Mouse (Mus musculus) adrenal gland, adult (tissue): ENCODE data around the gene B430306N03Rik.
A peak's percentile ranks its signal among the peaks of the same experiment; 100 is the strongest.
"Not testable (repeated sequence)": the region's sequence is repeated elsewhere in the genome, so short reads cannot be mapped to it uniquely, and the experiment has no call there.

Experiments used
- DNase-seq, 2 experiments: peaks; one replicate each; pipeline ENCODE4 v3.0.0; 2022 to 2023; ENCODE audit warnings: low spot score in 1 of 2; ENCODE audit not compliant: inconsistent age in 2 of 2

B430306N03Rik gene

DNA sequence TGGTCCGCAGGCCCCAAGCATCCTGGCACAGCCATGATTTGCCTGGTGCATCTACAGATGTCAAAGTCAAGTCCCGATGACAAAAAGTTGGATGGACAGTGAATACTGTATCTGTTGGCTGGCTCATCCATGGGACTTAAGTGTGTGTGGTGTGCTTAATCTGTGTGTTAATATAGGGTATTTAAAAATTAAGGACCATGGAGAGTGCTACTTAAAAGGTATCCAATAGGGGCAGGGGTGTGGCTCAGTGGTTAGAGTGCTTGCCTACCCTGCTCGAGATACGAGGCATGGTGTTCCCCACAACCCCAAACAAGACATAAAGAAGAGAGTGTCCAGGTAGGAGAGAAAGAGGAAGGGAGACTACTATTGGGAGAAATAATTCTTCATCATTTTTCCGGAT is 14.1 kb upstream of the B430306N03Rik start:
- no peak for DNase-seq

DNA sequence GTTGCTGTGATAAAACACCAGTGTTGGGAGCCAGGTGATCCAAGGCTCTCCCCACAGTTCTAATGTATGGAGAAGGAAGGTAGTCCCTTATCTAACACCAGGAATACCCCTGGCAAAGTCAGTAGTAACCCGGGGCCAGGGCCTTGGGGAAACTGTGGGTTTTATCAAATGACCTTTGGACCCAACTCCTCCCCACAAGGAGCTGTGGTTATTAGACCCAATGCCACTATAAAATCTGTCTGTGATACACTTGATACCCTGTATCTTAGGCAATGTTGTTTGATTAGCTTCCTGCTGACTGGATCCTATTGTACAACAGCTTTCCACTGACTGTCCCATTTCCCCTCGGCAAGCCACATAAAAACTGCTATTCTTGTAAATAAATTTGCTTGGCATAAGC is 3.8 kb upstream of the B430306N03Rik start:
- no peak for DNase-seq

DNA sequence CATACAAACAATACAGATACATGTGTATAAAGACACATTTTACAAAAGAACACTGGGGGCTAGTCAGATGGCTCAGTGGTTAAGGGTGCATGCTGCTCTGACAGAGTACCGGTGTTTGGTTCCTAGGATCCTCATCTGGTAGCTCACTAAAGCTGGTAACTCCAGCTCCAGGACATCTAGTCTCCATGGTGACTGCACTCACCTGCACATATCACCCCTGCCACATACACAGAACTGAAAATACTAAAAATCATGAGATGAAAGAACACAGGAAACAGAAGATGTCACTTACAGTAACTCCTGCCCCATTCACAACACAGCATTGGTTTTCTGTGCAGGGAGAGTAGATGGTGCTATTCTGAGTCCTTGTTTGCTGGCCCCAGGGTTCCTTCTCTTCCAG is 2.7 kb downstream of the B430306N03Rik start:
- DNase-seq: no peak

DNA sequence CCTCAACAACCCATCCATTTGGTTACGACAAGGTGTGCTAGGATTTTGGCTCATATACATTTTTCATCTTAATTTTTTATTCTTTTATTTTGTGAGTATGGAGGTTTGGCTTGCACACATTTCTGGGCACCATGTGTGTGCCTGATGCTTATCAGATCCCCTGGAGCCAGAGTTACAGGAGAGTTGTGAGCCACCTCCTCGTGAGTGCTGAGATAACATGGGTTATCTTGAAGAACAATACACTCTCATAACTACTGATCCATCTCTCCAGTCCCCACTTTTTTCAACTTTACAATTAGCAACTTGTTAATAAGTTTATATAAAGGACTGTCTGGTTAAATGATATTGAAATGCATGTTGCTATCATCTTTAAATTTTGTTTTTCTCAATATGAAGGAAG is 5.3 kb downstream of the B430306N03Rik start:
- no peak for DNase-seq

DNA sequence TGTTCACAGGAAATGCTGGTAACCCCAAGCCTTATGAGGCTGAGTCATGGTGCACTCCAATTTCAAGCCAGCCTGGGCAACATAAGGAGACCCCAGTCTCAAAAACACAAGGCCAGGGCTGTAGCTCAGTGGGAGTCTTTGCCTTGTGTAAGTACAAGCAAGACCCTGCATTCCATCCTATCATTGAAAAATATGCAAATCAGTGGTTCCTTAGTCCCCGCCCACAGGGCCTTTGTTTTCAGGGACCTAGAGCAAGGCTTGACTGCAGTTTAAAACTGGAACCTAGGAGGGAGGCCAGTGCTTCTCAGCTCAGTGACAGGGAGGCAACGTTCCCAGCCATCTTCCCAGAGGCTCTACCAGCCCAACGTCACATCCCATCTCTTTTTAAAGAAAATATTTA is 7.3 kb downstream of the B430306N03Rik start:
- no peak for DNase-seq

DNA sequence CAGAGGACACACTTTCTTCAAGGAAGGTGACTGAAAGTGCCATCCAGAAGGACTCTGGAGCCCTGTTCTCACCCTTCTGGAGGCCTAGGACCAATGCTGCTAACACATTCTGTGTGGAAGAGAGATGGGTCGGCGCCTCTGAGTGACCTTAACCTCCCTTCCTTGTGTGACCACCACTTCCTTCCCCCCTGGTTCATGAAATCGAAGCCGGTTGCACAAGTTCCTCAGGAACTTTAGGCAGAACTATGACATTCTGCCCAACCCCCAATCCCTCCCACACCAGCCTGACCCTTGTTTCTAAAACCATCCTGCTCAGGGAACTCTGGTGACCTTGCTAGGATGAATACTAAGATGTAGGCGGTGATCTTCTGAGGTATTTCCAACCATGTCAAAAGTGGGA is 8.3 kb downstream of the B430306N03Rik start:
- no peak for DNase-seq

DNA sequence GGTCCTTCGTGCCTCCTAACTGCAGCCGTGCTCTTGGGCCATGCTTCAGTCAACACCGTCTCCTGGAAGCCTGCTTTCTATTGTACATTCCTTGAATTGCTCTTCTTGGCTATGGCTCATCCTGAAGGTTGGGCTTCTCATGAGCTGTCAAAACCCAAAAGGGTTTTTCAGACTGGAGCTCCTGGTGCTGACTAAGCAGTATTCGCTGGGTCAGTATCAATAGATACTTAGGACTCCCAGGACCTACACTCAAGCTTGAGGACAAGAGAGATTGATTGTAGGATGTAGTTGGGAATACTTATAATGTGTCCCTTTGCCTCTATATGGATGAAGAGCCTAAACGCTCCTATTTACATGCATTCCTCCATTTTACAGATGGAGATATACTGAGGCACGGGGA is 9.2 kb downstream of the B430306N03Rik start:
- no peak for DNase-seq

DNA sequence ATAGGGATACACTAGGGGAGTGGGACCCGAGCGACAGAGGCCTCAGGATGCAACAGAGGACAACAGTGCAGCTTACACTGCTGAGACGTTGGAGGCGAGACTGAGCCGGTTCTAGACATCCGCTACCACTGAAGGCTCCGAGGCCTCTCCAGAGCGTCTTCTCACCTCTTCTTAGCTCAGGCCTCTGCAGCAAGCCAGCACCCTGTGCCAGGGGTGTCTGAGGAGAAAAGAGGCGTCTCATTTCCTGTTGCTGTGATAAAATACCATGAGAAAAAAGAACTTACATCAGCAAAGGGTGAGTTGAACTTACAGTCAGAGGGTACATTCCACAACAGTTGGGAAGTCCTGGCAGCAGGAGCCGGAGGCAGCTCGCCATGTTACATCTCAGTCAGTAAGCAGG is 9.7 kb downstream of the B430306N03Rik start:
- no peak for DNase-seq

DNA sequence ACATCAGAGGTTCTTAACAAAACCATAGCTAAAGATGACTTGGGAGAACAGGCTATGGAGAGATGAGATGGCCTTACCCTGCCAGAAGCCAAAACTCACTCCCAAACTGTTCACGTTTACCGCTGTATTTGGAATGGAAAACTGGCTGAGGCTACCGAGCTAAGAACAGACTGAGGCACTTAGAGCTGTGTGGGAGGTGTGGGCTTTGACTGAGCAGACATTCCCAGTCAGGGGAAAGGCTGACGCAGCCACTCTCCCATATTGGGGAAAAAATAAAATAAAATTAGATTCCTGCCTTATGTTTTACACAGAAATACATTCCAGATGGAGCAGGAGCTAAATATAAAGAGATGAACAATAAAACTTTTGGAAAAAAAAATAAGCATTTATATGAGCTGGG is 10.7 kb downstream of the B430306N03Rik start:
- DNase-seq: no peak

DNA sequence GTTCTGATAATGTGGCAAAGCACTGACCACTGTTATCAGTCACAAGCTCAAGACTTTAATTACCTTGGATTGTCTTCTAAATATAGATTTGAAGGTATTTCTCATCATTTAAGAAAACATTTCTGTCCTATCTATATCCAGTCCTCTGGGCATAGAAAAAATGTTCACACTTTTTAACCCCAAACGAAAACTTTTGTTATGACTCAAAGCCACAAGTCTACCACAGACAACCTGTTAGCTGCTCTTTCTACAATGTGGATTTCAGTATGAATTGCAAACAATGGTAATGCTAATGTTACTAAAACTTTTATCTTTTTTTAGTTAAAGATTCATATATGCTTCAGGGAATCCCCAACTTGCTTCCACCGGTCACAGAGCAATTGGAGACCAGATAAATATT is 16.6 kb downstream of the B430306N03Rik start:
- DNase-seq: no peak

DNA sequence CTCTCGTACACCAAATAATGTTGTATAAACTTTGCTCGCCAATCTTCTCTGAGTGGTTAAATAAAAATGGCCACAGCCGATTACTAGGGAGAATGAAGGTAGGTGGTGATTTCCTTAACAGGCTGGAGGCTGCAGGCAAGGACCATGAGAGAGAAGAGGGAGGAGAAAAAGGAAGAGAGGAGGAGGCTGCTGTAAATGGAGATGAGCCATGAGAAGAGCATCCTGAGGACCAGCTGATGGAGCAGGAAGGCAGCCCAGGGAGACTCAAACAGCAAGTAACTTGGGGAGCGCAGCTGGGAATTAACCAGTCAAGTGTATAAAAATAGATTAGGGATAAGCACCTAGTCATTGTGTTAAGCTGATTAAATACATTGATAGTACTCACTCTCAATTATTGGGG is 18.2 kb downstream of the B430306N03Rik start:
- no peak for DNase-seq

DNA sequence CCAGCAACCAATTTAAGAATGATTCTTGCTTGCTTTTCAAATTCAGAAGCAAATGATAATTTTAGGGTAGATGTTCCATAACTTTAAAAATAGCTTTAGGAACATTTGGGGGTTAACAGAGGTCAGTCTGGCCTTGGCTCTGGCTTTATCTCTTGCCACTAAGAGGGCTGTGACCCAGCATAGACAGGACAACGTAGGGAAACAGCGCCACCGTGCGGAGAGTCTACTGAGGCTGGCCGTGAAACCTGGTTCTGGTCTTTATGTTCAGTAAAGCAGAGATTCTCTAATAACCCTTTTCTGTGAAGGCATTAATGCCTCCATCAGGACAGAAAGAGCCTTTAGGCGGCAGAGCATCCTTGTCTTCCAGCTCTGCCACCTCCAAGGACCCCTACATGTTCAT is 20.9 kb downstream of the B430306N03Rik start:
- peak; percentile 78 to 93 for DNase-seq

DNA sequence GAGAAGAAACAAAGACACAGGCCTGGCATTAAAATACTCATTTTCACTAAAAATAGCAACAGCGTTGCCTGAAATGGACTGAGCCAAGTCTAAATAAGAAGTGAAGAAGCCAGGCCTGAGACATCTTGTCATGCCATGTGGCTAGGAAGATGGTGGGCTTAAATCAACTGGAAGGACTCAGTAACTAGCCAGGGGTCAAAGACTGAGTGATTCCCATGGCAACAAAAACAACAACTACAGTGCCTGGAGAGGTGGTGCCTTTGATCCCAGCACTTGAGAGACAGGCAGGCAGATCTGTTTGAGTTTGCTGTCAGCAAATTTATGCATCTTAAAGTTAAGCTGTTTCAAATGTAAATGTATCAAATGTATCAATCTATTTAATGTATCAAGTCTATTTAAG is 24.3 kb downstream of the B430306N03Rik start:
- DNase-seq: no peak

DNA sequence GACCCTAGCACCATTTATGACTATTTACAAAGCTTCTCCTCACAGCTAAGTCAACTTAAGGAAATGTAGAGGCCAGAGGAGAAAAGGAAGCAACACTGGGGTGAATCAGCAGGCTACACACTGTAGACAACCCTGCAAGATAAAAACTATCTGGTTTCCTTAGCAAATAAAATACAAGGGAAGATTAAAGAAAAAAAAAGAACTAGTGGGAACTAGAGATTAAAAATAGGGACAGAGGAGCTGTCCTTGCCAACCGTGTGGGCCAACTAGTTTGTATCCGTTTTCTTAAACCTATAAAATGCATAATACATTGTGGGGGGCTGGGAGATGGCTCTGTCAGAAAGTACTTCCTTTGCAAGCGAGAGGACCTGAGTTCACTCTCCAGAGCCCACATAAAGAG is 26.0 kb downstream of the B430306N03Rik start:
- no peak for DNase-seq

DNA sequence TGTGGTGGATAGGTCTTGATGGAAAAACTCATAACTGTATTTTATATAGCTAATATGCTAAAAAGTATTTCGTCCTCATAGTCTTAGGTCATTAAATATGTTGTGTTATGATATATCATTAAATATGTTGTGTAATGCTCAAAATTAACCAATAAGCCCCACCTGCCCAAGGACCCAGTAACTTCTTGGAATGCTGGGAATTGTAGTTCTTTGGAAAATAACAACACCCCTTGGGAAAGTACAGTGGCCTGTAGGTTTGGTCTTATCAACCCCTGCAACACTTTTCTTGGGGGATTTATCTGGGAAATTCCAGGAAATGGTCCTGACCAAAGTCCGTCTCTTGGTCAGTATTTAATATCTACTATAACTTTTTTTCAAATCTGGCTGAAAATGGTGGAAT is 27.1 kb downstream of the B430306N03Rik start:
- no peak for DNase-seq

DNA sequence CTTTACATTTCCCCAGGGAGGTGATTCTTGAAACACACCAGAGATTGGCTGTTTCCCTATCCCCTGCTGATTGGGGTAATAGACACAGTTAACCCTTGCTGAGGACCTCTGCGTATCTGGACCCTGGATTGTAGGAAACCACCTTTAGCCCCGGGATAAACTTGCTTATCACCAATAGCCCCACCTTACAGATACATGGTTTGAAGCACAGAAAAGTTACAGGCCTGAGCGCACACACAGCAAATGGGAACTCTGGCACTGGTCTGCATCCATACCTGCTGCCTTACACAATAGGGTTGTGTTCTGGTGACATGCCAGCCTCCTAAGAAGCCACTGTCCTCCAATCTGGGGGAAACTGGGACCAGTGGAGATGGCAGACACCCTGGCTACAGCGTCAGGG is 29.9 kb downstream of the B430306N03Rik start:
- DNase-seq: no peak

DNA sequence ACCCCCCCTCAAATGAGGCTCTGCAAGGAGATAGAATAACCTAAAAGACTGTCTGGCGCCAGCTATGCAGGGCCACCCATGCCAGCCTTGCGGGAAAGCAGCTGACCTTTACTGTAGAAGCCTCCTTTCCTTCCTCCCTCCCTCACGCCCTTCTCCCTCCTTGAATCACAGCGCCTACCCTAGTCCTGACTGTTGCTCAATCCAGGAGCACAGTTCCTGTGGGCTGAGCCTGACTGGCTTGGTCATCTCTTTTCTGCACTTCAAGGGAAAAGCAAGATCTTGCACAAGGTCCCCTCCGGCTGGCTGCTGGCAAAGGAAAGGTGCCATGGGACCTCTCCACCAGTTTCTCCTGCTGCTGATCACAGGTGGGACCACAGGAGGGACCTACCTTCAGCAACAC is 30.3 kb downstream of the B430306N03Rik start, which contains the start of gene Trem2:
TSS of gene Trem2 (plus strand) at position 171 of the 400 bp plus-strand sequence.
- peak; percentile 34 to 81 for DNase-seq

DNA sequence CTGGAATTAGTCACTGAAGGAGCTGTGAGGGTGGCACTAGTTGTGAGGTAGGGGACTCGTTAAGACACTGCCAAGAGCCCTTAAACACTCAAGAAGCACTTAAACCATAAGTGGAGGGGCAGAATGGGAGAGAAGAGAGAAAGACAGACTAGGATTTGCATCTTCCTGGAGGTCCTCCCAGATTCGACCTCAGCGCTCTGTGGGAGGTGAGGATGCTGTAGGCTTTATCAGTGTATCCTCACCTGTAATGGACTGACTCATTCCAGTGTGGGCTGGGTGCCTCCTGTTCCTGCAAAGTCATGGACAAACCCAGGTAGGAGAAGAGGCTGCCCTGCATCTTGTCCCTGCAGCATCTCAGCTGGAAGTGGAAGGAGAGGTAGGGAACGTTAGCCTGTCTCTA is 30.9 kb downstream of the B430306N03Rik start:
- DNase-seq: no peak

DNA sequence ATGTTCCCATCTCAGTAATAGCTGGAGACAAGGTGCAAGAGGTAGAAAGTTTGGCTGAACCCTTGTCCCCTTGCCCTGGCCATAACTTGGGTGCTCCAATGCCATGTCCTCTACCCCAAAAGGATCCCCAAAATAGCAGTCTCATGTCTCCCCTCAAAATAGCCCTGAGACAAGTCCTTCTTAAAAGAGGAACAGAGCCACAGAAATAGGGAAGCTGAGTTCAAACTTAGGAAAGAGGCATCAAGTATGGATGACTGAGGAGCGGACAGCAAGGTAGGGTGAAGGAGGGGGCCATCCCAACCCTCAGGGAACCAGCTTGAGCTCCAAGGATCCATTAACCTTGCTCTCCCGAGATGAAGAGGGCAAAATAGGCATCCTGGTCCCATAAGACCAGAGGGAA is 31.3 kb downstream of the B430306N03Rik start:
- DNase-seq: no peak

DNA sequence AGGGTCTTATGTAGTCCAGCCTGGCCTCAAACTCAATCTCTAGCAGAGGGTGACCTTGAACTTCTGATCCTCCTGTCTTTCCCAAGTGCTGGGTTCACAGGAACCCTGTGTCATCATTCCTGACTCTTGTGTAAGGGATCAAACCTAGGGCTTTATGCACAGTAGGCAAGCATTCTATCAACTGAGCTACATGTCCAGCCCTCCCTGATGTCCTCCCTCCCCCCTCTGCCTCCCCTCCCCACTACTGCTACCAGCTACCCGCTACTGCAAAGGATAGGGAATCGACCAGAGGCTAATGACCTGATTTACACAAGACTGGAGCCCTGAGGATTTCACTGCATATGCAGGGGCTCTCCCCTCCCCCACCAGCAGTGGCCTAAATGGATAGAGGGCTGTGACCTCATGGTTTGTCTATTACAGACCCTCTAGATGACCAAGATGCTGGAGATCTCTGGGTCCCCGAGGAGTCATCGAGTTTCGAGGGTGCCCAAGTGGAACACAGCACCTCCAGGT is 34.8 kb downstream of the B430306N03Rik start:
- no peak for DNase-seq

DNA sequence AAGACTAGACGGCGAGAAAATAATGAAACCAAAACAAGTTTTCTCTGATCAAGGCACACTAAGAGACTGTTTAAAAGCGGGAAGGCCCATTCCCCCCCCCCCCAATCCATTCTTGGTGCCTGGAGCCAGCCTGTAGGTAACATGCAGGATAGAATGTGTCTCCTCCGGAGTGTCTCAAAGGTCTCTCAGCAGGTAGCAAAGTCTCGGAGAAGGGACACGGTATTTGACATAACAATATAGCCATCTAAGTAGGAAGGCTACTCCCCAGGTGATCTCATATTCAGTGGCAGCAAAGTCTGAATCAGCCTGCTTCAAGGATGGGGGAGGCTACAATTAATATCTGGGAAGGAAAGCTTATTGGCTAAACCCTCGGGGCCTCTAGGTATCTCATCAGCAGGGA is 37.0 kb downstream of the B430306N03Rik start:
- DNase-seq: not testable (repeated sequence)

DNA sequence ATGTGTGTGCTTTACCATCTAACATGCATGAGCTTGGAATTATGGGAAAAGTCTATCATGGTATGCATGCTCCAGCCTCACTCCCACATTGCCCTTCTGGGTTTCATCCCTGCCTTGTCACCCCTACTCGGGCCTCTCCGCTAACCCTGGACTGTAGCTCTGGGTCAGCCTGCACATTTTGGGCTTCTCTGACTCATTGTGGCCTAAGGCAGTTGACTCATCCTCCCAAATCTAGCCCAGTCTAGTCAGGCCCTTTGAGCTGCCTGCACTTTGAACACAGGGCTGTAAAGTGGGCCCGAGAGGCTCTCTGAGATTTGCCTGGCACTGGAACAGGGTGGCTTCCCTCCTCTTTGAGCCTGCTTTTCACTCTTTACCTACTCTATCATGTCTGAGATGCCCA is 39.9 kb downstream of the B430306N03Rik start:
- DNase-seq: peak; percentile 43 to 69

DNA sequence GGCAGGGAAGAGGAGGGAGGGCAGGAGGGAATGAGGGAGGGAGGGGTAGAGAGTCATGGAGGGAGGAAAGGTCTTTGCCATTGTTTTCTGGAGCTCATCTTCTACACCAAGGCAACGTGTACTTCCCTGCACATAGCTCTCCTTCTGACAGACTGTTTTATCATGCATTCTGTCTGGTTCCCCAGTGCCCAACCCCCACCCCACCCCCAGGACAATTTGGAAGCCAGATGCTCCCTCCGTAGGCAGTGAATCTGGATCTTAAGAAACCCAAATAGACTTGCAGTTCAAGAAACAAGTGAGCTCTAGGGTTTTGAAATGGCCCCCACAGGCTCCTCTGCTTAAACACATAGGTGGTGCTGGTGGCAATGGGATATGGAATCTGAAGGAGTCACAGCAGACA is 42.0 kb downstream of the B430306N03Rik start:
- no peak for DNase-seq

DNA sequence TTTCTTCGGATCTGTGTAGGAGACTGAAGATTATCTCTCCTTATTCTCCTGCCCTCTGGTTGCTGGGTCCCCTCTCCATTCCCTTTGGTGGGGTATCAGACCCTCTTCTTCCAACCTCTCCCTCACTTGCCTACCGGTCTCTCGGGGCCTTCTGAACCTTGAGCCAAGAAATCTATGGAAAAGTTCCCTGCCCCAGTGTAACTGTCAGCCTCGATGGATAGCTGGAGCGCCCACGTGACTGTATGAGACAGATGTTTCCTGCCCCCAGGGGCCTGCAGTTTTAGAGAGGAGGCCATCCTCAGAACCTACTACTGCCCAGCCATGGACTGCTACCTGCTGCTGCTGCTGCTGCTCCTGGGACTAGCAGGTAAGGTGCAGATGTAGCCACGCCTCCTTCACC is 43.7 kb downstream of the B430306N03Rik start, which contains the start of gene Treml1:
TSS of gene Treml1 (plus strand) at position 301 of the 400 bp plus-strand sequence.
- DNase-seq: no peak
